Mouse (Mus musculus) liver, embryonic 16.5 days (tissue): ENCODE data around the gene Ccser2. TPM values are rescaled to one million over a fixed set of nuclear protein-coding genes. Genes with fewer than 3 reads are reported as not detected.

Experiments
- ATAC-seq: fragments of 200-750 bp; cut with Nextera tagmentation; 2 replicates; pipeline ENCODE4 v1.8.0; 2017; ENCODE audit warnings: low read depth, mild to moderate bottlenecking, moderate number of reproducible peaks, moderate library complexity
- H3K27ac ChIP-seq: fragments of 300-500 bp; sonication (generic); 2 replicates; pipeline ENCODE4 v1.5.1; 2014; ENCODE audit warnings: mild to moderate bottlenecking, low read length
- H3K27me3 ChIP-seq: fragments of 300-500 bp; sonication (generic); 2 replicates; pipeline ENCODE4 v1.6.1; 2014; ENCODE audit warnings: low read depth, low read length, mixed read lengths; ENCODE audit not compliant: control insufficient read depth, insufficient read depth
- H3K36me3 ChIP-seq: fragments of 300-500 bp; sonication (generic); 2 replicates; pipeline ENCODE4 v1.6.1; 2014; ENCODE audit warnings: mild to moderate bottlenecking; ENCODE audit not compliant: control insufficient read depth, insufficient read depth
- H3K4me1 ChIP-seq: fragments of 300-500 bp; sonication (generic); 2 replicates; pipeline ENCODE4 v1.6.1; 2014; ENCODE audit warnings: low read depth, low read length, mixed read lengths; ENCODE audit not compliant: control insufficient read depth
- H3K4me2 ChIP-seq: fragments of 300-500 bp; sonication (generic); 2 replicates; pipeline ENCODE4 v1.6.1; 2014; ENCODE audit warnings: low read depth, low read length, mixed read lengths
- H3K4me3 ChIP-seq: fragments of 300-500 bp; sonication (generic); 2 replicates; pipeline ENCODE4 v1.5.1; 2014; ENCODE audit warnings: low read depth, mild to moderate bottlenecking, low read length
- H3K9ac ChIP-seq: fragments of 300-500 bp; sonication (generic); 2 replicates; pipeline ENCODE4 v1.6.1; 2014; ENCODE audit warnings: low read depth, low read length
- H3K9me3 ChIP-seq: fragments of 300-500 bp; sonication (generic); replicated peaks from 2 replicates; pipeline ENCODE4 v1.6.1; 2016; ENCODE audit warnings: low read length; ENCODE audit not compliant: control insufficient read depth
- WGBS: fragments of 180-500 bp; shearing (Covaris S2); extraction: QIAGEN DNeasy Blood & Tissue Kit; methylation state at CpG from one replicate; pipeline ENCODE4 v1.1.7; 2014; ENCODE audit not compliant: insufficient replicate concordance; 5-methylcytosine and 5-hydroxymethylcytosine counted together
- polyA plus RNA-seq: library from polyadenylated mRNA; unstranded; fragments of >200 nt; fragmentation: Nextera tagmentation; extraction: Ambion mirVana; gene quantifications from 2 replicates; pipeline ENCODE4 v1.2.1, GENCODE M21; 2015

Gene Ccser2
- polyA plus RNA-seq, 1 experiment from 2014 or later: 6.7 TPM

DNA sequence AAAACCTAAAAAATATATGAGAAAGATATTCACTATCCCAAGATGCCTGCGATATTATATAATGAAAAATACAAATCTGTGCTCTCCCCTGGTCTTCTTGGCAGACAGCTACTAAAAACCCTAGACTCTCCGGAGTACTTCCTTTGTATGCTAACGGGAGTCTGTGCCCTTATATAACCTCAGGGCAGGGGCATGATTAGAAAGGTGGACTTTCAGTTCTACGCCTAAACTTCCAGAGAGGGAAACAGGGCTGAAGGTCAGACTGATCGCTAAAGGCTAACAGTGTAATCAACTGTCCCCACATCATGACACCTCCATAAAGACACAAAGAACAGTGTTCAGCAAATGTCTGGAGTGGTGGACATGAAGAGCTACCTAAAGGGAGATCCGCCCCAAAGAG, 11.3 kb downstream of the Ccser2 start:
- Histone ChIP-seq H3K4me3 (no peak overlapping the region), H3K4me2 (no peak overlapping the region), H3K36me3 (no peaks in the 10 kb centered on the region), H3K27ac (no peak overlapping the region), H3K9me3 (no peaks in the 10 kb centered on the region), H3K9ac (no peak overlapping the region), H3K4me1 (peaks cover 3% of the 10 kb centered on the region), H3K27me3 (no peaks in the 10 kb centered on the region)
- WGBS: 62% methylated on average over 6 of the region's 6 CpGs
- ATAC-seq: peak; percentile 71

DNA sequence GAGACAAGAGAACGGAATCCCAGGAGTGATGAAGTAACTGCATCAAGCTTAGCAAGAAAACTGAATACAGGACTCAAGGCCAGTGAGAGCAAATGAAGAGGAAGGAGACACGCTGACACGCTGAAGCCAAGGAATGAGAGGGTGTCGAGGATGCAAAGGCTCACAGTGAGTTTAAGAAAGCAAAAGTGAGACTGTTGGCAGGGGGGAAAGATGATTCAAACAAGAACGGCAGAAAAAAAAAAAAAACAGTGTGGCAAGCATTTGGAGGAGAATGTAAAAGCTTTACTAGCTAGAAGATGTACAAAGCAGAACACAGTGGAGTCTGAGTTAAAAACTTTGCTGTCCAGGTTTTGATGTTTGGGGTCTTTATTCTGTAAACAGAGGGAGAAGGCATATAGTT, 11.9 kb downstream of the Ccser2 start:
- Histone ChIP-seq H3K27ac (no peak overlapping the region), H3K27me3 (no peaks in the 10 kb centered on the region), H3K4me3 (no peak overlapping the region), H3K4me1 (peaks cover 3% of the 10 kb centered on the region), H3K9me3 (no peaks in the 10 kb centered on the region), H3K36me3 (no peaks in the 10 kb centered on the region), H3K4me2 (no peak overlapping the region), H3K9ac (no peak overlapping the region)
- ATAC-seq: no peak
- WGBS: 56% methylated on average over 5 of the region's 5 CpGs

DNA sequence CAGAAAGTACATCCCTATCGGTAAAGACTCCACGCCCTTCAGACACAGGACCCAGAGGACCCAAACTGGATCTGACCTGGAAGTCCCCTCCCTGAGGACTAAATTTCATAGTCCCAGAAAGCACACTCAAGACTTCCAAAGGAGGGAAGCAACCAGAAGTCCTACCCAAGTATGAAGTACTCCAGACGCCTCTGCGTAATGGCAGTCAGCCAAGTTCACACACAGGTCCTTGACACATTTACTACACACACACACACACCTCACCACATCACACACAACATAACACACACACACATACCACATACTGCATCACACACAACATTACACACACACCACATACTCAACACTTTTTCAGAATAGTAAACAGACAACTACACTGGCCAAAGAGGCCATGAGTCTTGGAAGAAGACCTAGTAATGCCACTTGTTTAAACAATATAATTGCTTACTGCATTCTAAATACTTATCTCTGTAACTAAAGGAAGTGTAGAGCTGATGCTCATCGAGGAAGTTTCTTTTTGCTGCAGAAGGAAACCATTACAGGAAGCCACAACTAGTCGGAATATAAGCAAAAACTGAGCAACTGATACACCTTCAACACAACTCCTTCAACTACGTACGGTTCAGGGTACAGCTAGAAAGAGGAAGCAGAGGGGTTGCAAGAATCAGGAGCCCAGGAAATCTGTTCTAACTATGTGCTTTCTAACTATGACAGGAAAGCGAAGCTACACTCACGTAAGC, 15.7 kb downstream of the Ccser2 start:
- no peaks in the 10 kb centered on the region for H3K36me3 ChIP-seq
- peaks cover 3% of the 10 kb centered on the region for H3K4me1 ChIP-seq
- no peaks in the 10 kb centered on the region for H3K27me3 ChIP-seq
- no peak for ATAC-seq
- no peak overlapping the region for H3K27ac ChIP-seq
- no peak overlapping the region for H3K4me2 ChIP-seq
- 45% methylated on average over 10 of the region's 10 CpGs for WGBS
- H3K4me3 ChIP-seq: no peak overlapping the region
- no peak overlapping the region for H3K9ac ChIP-seq
- H3K9me3 ChIP-seq: no peaks in the 10 kb centered on the region

DNA sequence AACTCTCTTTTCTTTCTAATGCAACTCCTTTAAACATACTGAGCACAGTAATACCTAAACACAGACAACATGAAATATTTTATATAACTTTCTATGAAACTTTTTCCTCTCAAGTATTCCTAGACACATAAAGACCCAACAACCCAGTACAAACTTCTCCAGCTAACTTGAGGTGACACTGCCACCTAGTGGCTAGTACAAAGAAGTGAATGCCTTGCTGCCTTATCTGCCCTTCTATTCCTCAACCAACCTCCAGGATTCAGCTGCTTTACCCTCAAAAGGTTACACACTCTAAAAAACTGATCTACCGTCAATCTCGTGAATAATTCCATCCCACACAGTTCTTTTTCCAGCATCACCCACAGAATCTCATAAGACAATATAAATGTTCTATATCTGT, 16.4 kb downstream of the Ccser2 start:
- Histone ChIP-seq H3K4me3 (no peak overlapping the region), H3K4me1 (peaks cover 3% of the 10 kb centered on the region), H3K27me3 (no peaks in the 10 kb centered on the region), H3K27ac (no peak overlapping the region), H3K9me3 (no peaks in the 10 kb centered on the region), H3K9ac (no peak overlapping the region), H3K36me3 (no peaks in the 10 kb centered on the region), H3K4me2 (no peak overlapping the region)
- WGBS: 9% methylated on average over 2 of the region's 2 CpGs
- no peak for ATAC-seq

DNA sequence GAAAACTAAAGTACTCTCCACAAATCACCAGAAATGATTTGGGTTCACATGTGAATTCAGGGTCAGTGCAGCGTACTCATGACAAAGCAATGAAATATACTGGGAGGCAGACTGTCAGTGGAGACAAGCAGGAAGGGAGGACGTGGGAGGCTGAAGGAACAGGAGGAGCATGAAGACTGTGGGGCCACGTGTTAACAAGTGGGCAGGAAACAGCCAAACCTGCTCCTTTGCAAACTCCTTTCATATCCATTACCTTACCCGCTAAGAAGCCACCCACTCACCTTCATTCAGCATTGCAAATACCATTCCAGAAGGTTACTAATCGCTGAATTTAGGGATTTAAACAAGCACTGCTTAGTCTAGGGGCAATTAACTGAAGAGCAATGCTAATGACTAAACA, 25.9 kb downstream of the Ccser2 start:
- Histone ChIP-seq H3K27ac (no peak overlapping the region), H3K4me3 (no peak overlapping the region), H3K9ac (no peak overlapping the region), H3K36me3 (no peaks in the 10 kb centered on the region), H3K4me2 (no peak overlapping the region), H3K27me3 (no peaks in the 10 kb centered on the region), H3K9me3 (no peaks in the 10 kb centered on the region), H3K4me1 (no peaks in the 10 kb centered on the region)
- ATAC-seq: no peak
- 38% methylated on average over 5 of the region's 5 CpGs for WGBS

DNA sequence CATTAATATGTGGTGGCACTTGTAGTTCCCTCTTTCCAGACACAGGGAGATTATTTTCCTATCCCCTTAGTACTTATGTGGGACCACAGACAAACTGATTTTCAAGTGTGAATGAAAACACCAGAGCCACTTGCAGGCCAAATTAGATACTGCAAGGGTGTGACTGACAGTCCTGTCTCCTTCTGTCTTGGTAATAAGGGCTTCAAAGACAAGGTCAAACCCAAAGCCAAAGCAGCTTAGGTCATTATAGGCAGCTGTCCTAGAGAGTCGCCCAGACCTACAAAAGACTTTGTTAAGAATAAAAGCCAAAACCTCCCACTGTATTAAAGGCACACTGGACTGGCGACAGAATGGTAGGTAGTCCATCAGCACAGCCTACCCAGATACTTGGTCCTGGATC, 30.6 kb downstream of the Ccser2 start:
- Histone ChIP-seq H3K27ac (no peak overlapping the region), H3K9ac (no peak overlapping the region), H3K4me3 (no peak overlapping the region), H3K9me3 (no peaks in the 10 kb centered on the region), H3K36me3 (no peaks in the 10 kb centered on the region), H3K4me1 (no peaks in the 10 kb centered on the region), H3K4me2 (no peak overlapping the region), H3K27me3 (no peaks in the 10 kb centered on the region)
- whole genome bisulfite sequencing: 50% methylated on average over 2 of the region's 2 CpGs
- no peak for ATAC-seq

DNA sequence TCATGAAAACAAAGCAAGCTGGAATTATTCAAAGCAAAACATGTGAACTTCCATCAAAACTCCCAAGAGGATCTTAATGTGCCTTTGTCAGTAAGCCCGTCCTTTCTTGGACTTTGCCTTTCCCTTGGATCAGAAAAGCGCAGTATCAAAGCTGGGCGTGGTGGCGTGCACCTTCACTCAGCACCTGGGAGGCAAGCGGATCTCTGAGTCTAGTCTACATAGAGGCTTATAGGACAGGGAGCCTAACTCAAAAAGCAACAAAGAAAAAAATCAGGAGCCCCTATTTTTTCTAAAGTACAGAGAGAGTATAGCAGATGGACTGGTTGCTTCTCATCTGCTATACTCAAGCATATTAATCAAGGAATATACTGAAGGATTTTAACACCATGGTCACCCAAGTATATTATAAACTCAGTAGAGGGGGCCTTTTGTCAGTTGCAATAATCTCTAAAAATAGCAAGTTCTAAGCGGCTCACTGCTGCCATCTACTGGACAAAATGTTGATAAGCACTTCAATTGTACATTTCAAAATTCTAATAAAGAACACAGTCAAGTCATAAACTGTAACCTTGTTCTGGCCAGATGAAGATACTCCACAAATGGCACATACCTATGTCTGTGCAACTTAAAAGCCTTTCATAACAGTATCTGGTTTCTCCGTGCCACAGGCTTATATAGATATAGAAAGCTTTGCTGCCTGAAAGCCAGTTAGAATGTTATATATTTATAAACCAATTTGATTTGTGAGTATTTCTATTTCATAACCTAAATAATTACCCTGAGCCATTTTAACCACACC, 31.3 kb downstream of the Ccser2 start:
- Histone ChIP-seq H3K4me3 (no peak overlapping the region), H3K9me3 (no peaks in the 10 kb centered on the region), H3K36me3 (no peaks in the 10 kb centered on the region), H3K27me3 (no peaks in the 10 kb centered on the region), H3K4me1 (no peaks in the 10 kb centered on the region), H3K9ac (no peak overlapping the region), H3K4me2 (no peak overlapping the region), H3K27ac (no peak overlapping the region)
- 54% methylated on average over 7 of the region's 7 CpGs for WGBS
- ATAC-seq: no peak

DNA sequence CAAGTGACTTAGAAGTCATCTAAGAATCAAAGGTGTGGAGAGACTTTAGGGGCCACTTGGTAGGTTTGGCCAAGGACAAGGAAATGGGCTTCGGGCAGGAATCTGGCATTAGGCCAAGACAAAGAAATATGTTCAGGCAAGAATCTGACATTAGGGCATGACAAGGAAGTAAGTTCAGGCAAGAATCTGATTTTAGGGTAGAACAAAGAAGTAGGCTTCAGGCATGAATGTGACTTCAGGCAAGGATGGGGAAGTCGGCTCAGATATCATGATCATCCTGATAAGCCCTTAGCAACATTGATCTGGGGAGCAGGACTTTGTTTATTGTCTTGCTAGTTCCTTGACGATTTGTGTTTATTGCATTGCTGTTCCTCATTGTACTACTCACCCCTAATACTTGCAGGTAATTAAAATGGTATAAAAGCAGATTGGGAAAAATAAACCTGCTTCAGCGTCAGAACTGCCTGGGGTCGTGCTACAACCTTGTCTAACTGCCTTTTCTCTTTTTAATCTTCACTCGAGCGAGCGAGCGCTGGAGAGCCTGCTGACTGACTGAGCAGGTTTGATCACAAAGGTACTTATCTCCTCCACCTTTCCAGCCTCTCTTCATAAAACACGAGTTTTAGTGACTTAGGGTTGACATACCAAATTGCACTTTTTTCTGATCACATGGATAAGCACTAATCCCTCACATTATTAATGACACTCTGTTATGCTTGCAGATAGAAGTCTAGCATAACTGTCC, 35.8 kb downstream of the Ccser2 start:
- Histone ChIP-seq H3K9ac (no peak overlapping the region), H3K36me3 (no peaks in the 10 kb centered on the region), H3K4me3 (no peak overlapping the region), H3K9me3 (no peaks in the 10 kb centered on the region), H3K27me3 (no peaks in the 10 kb centered on the region), H3K4me2 (no peak overlapping the region), H3K27ac (no peak overlapping the region), H3K4me1 (no peaks in the 10 kb centered on the region)
- WGBS: 54% methylated on average over 10 of the region's 10 CpGs
- ATAC-seq: no peak

DNA sequence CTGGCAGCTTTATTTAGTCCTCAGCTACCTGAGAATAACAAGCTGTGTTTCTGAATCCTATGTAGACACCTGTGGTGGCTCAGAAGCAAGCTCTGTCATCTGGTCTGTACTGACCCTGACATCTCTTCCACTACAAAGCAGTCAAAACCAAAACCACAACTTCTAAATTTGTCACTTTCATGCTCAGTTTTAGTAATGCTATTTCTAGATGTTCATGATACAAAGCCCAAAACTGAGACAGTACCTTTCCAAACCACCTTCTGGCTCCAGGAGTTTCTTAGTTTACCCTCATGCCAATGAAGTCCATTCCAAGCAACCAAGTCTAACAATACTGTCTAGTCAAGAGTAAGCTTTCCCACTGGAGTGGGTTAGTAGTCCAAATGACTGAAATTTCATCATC, 36.5 kb downstream of the Ccser2 start:
- no peak for ATAC-seq
- no peak overlapping the region for H3K27ac ChIP-seq
- no peak overlapping the region for H3K4me2 ChIP-seq
- H3K36me3 ChIP-seq: no peaks in the 10 kb centered on the region
- no peak overlapping the region for H3K9ac ChIP-seq
- no peaks in the 10 kb centered on the region for H3K9me3 ChIP-seq
- no peak overlapping the region for H3K4me3 ChIP-seq
- H3K4me1 ChIP-seq: no peaks in the 10 kb centered on the region
- H3K27me3 ChIP-seq: no peaks in the 10 kb centered on the region
